Mouse (Mus musculus): ENCODE results near the gene Izumo1r. TPM values are rescaled to one million over a fixed set of nuclear protein-coding genes. Genes with fewer than 3 reads are reported as not detected.
"Not testable (repeated sequence)": the region's sequence is repeated elsewhere in the genome, so short reads cannot be mapped to it uniquely, and the experiment has no call there.

Izumo1r gene
- polyA plus RNA-seq, 1 experiment from 2014 or later: 0.15 TPM

- no peaks in the 10 kb centered on the region for H3K27me3 ChIP-seq (replicated peaks; ENCODE audit: low read depth, poor library complexity, severe bottlenecking)
- 82% methylated on average over 7 of the region's 7 CpGs for WGBS
- DNase-seq (ENCODE audit: low spot score): no peak
Measured at GRCm38 (mm10) chr9:14901757-14902156, 2.0 kb downstream of the Izumo1r start.

DNA sequence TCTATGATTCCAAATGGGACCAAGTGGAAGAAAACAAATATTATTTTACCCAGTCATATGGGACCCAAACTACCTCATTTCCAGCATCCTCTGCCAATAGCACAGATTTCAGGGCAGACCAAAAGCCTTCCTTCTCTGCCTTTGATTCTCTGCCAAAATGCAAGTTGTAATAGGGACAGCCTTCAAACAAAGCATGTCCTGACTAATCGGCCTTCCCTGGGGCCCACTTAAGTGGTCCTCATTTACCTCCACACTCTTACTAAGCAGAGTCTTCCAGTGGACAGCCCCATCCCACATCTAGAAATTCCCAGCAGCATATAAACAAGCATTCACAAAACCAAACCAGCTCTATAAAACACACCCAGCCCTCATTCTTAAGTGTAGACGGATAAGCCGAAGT, 6.6 kb downstream of the Izumo1r start:
- no peaks in the 10 kb centered on the region for H3K9me3 ChIP-seq
- DNase-seq (ENCODE audit: low spot score): no peak
- peaks cover 10% of the 10 kb centered on the region; the same call in 1 of the 2 replicates for H3K4me1 ChIP-seq
- no peaks in the 10 kb centered on the region for H3K27me3 ChIP-seq (replicated peaks; ENCODE audit: low read depth, poor library complexity, severe bottlenecking)
- H3K27ac ChIP-seq (replicated peaks): no peak overlapping the region
- no peak overlapping the region for H3K4me3 ChIP-seq
- no peaks in the 10 kb centered on the region for H3K36me3 ChIP-seq (replicated peaks)
- WGBS: 86% methylated on average over 3 of the region's 3 CpGs

More at GRCm38 (mm10) chr9:14901757-14902156, 2.0 kb downstream of the Izumo1r start:
- peaks cover 44% of the 10 kb centered on the region for H3K4me1 ChIP-seq
- no peak overlapping the region for H3K4me3 ChIP-seq
- H3K27ac ChIP-seq (replicated peaks): no peak overlapping the region
- no peaks in the 10 kb centered on the region for H3K36me3 ChIP-seq (replicated peaks)
- H3K9me3 ChIP-seq: no peaks in the 10 kb centered on the region

DNA sequence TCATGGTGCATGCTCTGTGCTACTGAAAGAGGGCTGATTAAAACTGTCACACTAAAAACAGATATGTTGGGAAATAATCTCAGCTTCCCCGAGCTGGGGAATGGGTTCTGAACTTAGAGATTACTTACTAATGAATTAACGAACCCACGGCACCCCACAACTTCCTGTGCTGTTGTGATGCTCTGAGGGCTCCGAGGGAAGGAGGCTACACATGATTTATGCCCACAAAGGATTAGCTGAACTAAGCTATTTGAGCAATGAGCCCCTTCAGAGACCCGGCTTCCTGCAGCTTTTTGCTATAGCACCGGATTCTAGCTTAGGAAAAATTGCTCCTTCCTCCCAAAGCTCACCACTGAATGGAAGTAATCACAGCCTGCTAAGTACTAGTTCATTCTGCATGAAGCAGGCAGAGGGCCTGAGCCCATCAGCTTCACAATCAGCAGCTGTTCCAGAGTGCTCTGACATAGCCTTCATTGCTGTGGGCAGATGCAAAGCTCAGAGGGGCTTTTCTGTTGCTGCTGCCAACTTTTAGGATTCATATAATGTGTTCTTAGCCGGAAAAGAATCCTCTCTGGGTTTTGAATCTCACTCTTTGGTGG, 8.4 kb downstream of the Izumo1r start:
- 76% methylated on average over 7 of the region's 7 CpGs for WGBS
- Histone ChIP-seq H3K36me3 (replicated peaks) (no peaks in the 10 kb centered on the region), H3K4me1 (0 out of 2 replicates have a peak, but pooled peaks cover 3% of the 10 kb centered on the region), H3K4me3 (no peak overlapping the region), H3K9me3 (no peaks in the 10 kb centered on the region), H3K27me3 (replicated peaks; ENCODE audit: low read depth, poor library complexity, severe bottlenecking) (no peaks in the 10 kb centered on the region), H3K27ac (replicated peaks) (no peak overlapping the region)
- DNase-seq (ENCODE audit: low spot score): no peak

DNA sequence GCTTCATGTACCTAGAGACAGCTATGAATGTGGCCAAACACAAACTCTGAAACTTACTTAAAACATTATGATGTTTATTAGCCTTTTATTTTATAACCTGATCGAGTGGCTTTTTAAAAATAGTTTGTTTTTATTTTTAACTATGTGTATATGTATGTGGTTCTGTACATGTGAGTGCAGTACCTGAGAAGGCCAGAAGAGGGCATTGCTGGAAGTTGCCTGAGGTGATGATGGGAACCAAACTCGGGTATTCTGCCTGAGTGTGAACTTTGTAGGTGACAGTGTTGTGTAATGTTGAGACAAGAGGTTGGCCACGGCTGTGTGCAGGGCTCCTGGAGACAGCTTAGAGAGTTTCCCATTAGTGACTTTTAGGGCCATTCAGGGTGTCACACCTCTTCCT, 9.1 kb downstream of the Izumo1r start:
- no peak for DNase-seq (ENCODE audit: low spot score)
- no peaks in the 10 kb centered on the region for H3K9me3 ChIP-seq
- no peak overlapping the region for H3K27ac ChIP-seq (replicated peaks)
- H3K36me3 ChIP-seq (replicated peaks): no peaks in the 10 kb centered on the region
- no peak overlapping the region for H3K4me3 ChIP-seq
- WGBS: 81% methylated on average over 3 of the region's 3 CpGs
- no peaks in the 10 kb centered on the region for H3K27me3 ChIP-seq (replicated peaks; ENCODE audit: low read depth, poor library complexity, severe bottlenecking)
- H3K4me1 ChIP-seq: 0 out of 2 replicates have a peak, but pooled peaks cover 3% of the 10 kb centered on the region

DNA sequence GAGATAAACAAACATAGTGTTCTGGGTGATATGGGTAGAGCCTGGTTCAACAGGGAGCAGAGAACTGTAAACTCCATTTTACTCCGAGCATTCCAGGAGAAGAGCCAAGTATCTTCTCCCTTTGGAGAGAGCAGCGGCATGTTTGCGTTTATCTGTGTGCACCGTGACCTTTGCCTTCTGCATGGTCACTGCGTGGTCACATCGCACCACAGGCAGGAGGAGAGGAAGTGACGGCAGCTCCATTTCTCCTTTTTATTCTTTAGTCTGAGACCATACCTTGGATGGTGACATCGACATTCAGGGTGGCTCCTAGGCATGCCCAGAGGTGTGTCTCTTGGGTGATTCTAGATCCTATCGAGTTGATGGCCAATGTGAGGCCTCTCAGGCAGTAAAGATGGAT, 10.4 kb downstream of the Izumo1r start:
- Histone ChIP-seq H3K4me3 (no peak overlapping the region), H3K27ac (replicated peaks) (no peak overlapping the region), H3K9me3 (no peaks in the 10 kb centered on the region), H3K36me3 (replicated peaks) (no peaks in the 10 kb centered on the region), H3K4me1 (0 out of 2 replicates have a peak, but pooled peaks cover 3% of the 10 kb centered on the region), H3K27me3 (replicated peaks; ENCODE audit: low read depth, poor library complexity, severe bottlenecking) (no peaks in the 10 kb centered on the region)
- no peak for DNase-seq (ENCODE audit: low spot score)
- 82% methylated on average over 9 of the region's 9 CpGs for WGBS

DNA sequence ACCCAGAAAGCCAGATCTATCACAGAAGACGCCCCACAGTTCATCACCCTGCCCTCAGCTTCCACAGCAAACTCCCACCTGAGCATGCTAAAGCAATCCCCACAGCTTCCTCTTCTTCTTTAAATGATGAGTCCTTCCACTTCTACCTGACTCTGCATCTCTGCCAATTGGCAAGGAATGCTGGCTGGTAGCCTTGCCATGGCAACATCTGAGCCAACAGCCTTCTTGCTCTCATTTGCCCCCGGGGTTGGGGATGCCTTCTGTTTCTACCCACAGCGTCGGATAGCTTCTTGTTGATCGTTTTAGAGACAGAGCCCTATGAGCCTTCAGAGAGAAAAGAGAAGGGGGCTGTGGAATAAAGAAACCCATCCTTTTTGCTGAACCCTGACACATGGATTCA, 11.9 kb downstream of the Izumo1r start:
- H3K4me3 ChIP-seq: no peak overlapping the region
- H3K27me3 ChIP-seq (replicated peaks; ENCODE audit: low read depth, poor library complexity, severe bottlenecking): no peaks in the 10 kb centered on the region
- no peaks in the 10 kb centered on the region for H3K9me3 ChIP-seq
- H3K36me3 ChIP-seq (replicated peaks): no peaks in the 10 kb centered on the region
- WGBS: 77% methylated on average over 5 of the region's 5 CpGs
- no peak for DNase-seq (ENCODE audit: low spot score)
- H3K4me1 ChIP-seq: no peaks in the 10 kb centered on the region; the same call in 1 of the 2 replicates
- H3K27ac ChIP-seq (replicated peaks): no peak overlapping the region

DNA sequence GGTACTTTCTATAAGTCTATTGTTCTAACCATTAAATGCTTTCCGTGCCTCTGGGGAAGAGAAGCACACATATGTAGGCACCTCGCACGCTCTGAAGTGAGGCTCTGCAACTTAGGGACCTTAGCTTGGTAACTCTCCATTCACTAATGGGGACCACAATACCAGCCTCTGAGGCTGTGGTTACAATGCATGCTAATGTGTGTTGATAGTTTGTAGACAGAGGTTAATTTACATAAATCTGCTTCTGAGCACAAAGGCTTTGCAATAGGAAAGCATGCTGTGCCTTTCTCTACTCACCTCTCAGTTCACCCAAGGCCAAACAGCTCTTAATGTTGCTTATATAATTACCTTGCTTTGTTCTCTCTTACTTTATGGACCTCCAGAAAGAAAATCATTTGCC, 13.1 kb downstream of the Izumo1r start:
- no peak for DNase-seq (ENCODE audit: low spot score)
- Histone ChIP-seq H3K27me3 (replicated peaks; ENCODE audit: low read depth, poor library complexity, severe bottlenecking) (no peaks in the 10 kb centered on the region), H3K9me3 (no peaks in the 10 kb centered on the region), H3K27ac (replicated peaks) (no peak overlapping the region), H3K4me1 (no peaks in the 10 kb centered on the region; the same call in 1 of the 2 replicates), H3K4me3 (no peak overlapping the region), H3K36me3 (replicated peaks) (no peaks in the 10 kb centered on the region)
- 73% methylated on average over 3 of the region's 3 CpGs for WGBS

- Histone ChIP-seq H3K27me3 (replicated peaks; ENCODE audit: low read depth, poor library complexity, severe bottlenecking) (no peaks in the 10 kb centered on the region), H3K4me1 (no peaks in the 10 kb centered on the region; the same call in 1 of the 2 replicates), H3K9me3 (no peaks in the 10 kb centered on the region), H3K27ac (replicated peaks) (no peak overlapping the region), H3K36me3 (replicated peaks) (no peaks in the 10 kb centered on the region), H3K4me3 (no peak overlapping the region)
- DNase-seq (ENCODE audit: low spot score): no peak
- 69% methylated on average over 6 of the region's 6 CpGs for WGBS
Measured at GRCm38 (mm10) chr9:14888671-14889070, 15.1 kb downstream of the Izumo1r start.

DNA sequence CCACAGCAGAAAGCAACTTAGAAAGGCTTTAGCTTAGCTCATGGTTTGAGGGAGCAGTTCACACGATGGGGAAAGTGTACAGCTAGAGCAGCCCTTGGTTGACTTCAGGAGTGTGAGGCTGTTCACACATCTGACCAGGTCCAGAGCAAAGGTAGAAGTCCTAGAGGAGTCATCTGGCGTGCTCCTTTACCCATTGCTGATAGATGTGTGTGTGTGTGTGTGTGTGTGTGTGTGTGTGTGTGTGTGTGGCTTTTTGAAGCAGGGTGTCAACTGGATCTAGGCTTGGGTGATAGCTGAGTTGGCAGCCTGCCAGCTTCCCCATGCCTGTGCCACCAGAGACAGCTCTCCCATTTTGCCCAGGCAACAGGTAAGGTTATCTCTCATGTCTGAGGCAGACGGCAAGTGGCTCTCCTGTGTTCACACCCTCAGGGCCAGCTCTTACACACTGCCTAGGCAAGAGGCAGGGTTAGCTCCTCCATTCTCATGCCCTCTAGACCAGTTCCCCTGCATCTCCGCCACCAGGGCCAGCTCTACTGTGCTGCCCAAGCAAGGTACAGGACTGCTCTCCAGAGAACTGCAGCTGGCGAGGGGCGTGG, 15.9 kb downstream of the Izumo1r start:
- no peak overlapping the region for H3K27ac ChIP-seq (replicated peaks)
- no peak overlapping the region for H3K4me3 ChIP-seq
- DNase-seq (ENCODE audit: low spot score): no peak
- 86% methylated on average over 6 of the region's 6 CpGs for WGBS
- H3K4me1 ChIP-seq: no peaks in the 10 kb centered on the region; the same call in 1 of the 2 replicates
- H3K9me3 ChIP-seq: no peaks in the 10 kb centered on the region
- H3K27me3 ChIP-seq (replicated peaks; ENCODE audit: low read depth, poor library complexity, severe bottlenecking): no peaks in the 10 kb centered on the region
- no peaks in the 10 kb centered on the region for H3K36me3 ChIP-seq (replicated peaks)

GRCm38 (mm10) chr9:14885954-14886353, 17.8 kb downstream of the Izumo1r start:
- Histone ChIP-seq H3K4me1 (no peaks in the 10 kb centered on the region; the same call in 1 of the 2 replicates), H3K9me3 (no peaks in the 10 kb centered on the region), H3K27ac (replicated peaks) (no peak overlapping the region), H3K27me3 (replicated peaks; ENCODE audit: low read depth, poor library complexity, severe bottlenecking) (no peaks in the 10 kb centered on the region), H3K4me3 (no peak overlapping the region), H3K36me3 (replicated peaks) (no peaks in the 10 kb centered on the region)
- WGBS: 86% methylated on average over 1 of the region's 1 CpGs
- DNase-seq (ENCODE audit: low spot score): no peak

GRCm38 (mm10) chr9:14885151-14885550, 18.6 kb downstream of the Izumo1r start:
- H3K27ac ChIP-seq (replicated peaks): no peak overlapping the region
- no peaks in the 10 kb centered on the region; the same call in 1 of the 2 replicates for H3K4me1 ChIP-seq
- H3K9me3 ChIP-seq: no peaks in the 10 kb centered on the region
- H3K27me3 ChIP-seq (replicated peaks; ENCODE audit: low read depth, poor library complexity, severe bottlenecking): no peaks in the 10 kb centered on the region
- H3K4me3 ChIP-seq: no peak overlapping the region
- DNase-seq (ENCODE audit: low spot score): no peak
- H3K36me3 ChIP-seq (replicated peaks): no peaks in the 10 kb centered on the region

DNA sequence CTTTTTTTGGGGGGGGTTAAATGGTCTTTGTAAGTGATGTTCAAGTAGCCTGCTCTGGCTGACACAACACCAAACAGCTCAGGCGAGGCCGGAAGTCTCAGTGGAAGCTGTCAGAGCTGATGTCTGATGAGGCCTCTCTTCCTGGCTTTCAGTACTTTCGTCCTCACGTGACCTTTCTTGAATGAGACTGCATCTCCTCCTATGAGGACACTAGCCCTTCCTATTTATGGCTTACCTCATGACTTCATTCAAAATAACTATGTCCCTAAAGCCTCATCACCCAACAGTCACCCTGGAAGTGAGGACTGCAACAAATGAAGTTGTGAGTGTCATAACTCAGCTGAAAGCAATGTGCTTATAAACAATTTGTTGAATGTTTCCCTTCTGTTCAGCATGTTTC, 19.1 kb downstream of the Izumo1r start:
- H3K4me1 ChIP-seq: no peaks in the 10 kb centered on the region; the same call in 1 of the 2 replicates
- H3K9me3 ChIP-seq: no peaks in the 10 kb centered on the region
- no peak for DNase-seq (ENCODE audit: low spot score)
- no peaks in the 10 kb centered on the region for H3K27me3 ChIP-seq (replicated peaks; ENCODE audit: low read depth, poor library complexity, severe bottlenecking)
- H3K27ac ChIP-seq (replicated peaks): no peak overlapping the region
- no peak overlapping the region for H3K4me3 ChIP-seq
- H3K36me3 ChIP-seq (replicated peaks): no peaks in the 10 kb centered on the region
- 84% methylated on average over 4 of the region's 4 CpGs for WGBS

DNA sequence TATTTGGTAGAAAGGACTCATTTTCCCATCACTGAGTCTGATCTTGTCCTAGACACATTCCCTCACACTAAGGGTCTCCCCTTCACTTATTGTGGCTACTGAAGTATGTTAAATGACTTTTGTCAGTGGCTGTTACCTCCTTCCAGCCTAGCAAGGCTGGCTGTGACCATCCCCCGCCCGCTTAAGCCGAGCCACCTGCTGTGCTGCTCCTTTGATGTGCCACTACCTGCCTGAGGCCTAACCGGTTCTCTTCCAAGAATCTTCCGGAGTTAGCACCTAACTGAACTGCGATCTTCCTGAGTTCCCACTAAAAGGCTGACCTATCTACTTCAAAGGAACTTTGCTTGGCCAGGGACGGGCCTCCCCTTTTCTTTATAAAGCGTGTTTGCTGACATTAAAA, 27.2 kb downstream of the Izumo1r start:
- DNase-seq (ENCODE audit: low spot score); H3K36me3 ChIP-seq (replicated peaks): not testable (repeated sequence)

More for the DNA sequence above, 27.2 kb downstream of the Izumo1r start:
- not testable (repeated sequence) for H3K4me3 ChIP-seq; H3K27ac ChIP-seq (replicated peaks); H3K27me3 ChIP-seq (replicated peaks; ENCODE audit: low read depth, poor library complexity, severe bottlenecking); H3K9me3 ChIP-seq
- WGBS: 18% methylated on average over 8 of the region's 8 CpGs
- H3K4me1 ChIP-seq: peaks cover 15% of the 10 kb centered on the region
